Mouse (Mus musculus) midbrain, embryonic 12.5 days (tissue): ENCODE results near the gene Fgr. TPM values are rescaled to one million over a fixed set of nuclear protein-coding genes. Genes with fewer than 3 reads are reported as not detected.
A peak's percentile ranks its signal among the peaks of the same experiment; 100 is the strongest.

Source experiments
- ATAC-seq: fragments of 200-750 bp; cut with Nextera tagmentation; 2 replicates; pipeline ENCODE4 v1.8.0; 2017; ENCODE audit warnings: low read depth, moderate TSS enrichment, moderate library complexity; ENCODE audit not compliant: low FRiP score
- H3K27ac ChIP-seq: fragments of 300-500 bp; sonication (generic); replicated peaks from 2 replicates; pipeline ENCODE4 v1.5.1; 2016; ENCODE audit warnings: mild to moderate bottlenecking
- H3K27me3 ChIP-seq: fragments of 300-500 bp; sonication (generic); 2 replicates; pipeline ENCODE4 v1.6.1; 2016; ENCODE audit warnings: mild to moderate bottlenecking
- H3K36me3 ChIP-seq: fragments of 300-500 bp; sonication (generic); 2 replicates; pipeline ENCODE4 v1.6.1; 2016
- H3K4me1 ChIP-seq: fragments of 300-500 bp; sonication (generic); 2 replicates; pipeline ENCODE4 v1.6.1; 2016
- H3K4me2 ChIP-seq: fragments of 300-500 bp; sonication (generic); replicated peaks from 2 replicates; pipeline ENCODE4 v1.6.1; 2016; ENCODE audit warnings: mild to moderate bottlenecking, moderate library complexity
- H3K4me3 ChIP-seq: fragments of 300-500 bp; sonication (generic); 2 replicates; pipeline ENCODE4 v1.5.1; 2016; ENCODE audit warnings: mild to moderate bottlenecking
- H3K9ac ChIP-seq: fragments of 300-500 bp; sonication (generic); replicated peaks from 2 replicates; pipeline ENCODE4 v1.6.1; 2016; ENCODE audit warnings: mild to moderate bottlenecking, moderate library complexity
- H3K9me3 ChIP-seq: fragments of 300-500 bp; sonication (generic); 2 replicates; pipeline ENCODE4 v1.6.1; 2016; ENCODE audit warnings: mild to moderate bottlenecking
- WGBS: fragments of 180-500 bp; shearing (Covaris S2); methylation state at CpG from one replicate; pipeline ENCODE4 v1.1.7; 2016; 5-methylcytosine and 5-hydroxymethylcytosine counted together
- polyA plus RNA-seq: library from polyadenylated mRNA; unstranded; fragments of >200 nt; fragmentation: Nextera tagmentation; extraction: Ambion mirVana; gene quantifications from 2 replicates; pipeline ENCODE4 v1.2.1, GENCODE M21; 2016

The Fgr gene
- polyA plus RNA-seq, 1 experiment from 2014 or later, result 0.08 TPM

DNA sequence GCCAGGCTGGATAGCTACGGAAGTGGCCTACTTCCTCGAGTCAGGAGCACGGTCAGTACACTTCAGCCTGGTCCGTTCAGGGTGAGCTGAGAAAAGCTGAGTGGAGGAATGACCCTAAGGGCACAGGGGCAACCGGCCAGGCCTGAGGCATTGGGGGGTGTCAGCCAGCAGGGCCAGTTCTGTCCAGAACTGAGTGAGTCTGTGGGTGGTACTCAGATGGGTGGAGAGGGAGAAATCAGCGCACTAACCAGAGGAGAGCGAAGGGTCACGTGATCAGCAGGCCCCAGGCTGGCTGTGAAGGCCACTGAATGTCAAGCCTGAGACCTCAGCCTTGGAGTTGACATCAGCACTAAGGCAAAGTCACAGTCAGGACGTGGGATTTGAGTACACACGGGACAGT, 60.6 kb downstream of the Fgr start:
- Histone ChIP-seq H3K9ac (no peak overlapping the region), H3K27ac (no peak overlapping the region), H3K4me1 (peaks cover 27% of the 10 kb centered on the region), H3K9me3 (no peaks in the 10 kb centered on the region), H3K4me2 (no peak overlapping the region), H3K4me3 (no peak overlapping the region), H3K27me3 (peaks cover 44% of the 10 kb centered on the region), H3K36me3 (no peaks in the 10 kb centered on the region)
- no peak for ATAC-seq
- WGBS, result 86% methylated on average over 10 of the region's 10 CpGs

DNA sequence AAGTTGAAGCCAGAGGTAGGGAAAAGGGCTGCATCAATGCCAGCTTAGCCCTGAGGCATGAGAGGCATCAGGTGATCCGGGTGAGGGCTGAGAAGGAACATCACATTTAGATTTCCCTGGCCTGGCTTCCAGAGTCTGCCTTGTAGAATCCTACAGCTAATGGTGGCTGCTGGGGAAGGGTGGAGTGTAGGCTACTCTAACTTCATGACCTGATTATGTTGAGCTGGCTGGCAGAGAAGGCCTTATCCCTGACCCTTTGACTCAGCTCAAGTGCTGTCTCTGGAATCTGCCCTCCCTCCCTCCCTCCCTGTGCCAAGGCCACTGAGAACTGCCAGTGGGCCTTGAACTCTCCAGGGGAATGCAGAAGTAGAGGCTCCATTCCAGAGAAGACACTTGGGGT, 61.6 kb downstream of the Fgr start:
- ATAC-seq, result no peak
- Histone ChIP-seq H3K9ac (no peak overlapping the region), H3K27ac (no peak overlapping the region), H3K9me3 (no peaks in the 10 kb centered on the region), H3K4me1 (peaks cover 33% of the 10 kb centered on the region), H3K36me3 (no peaks in the 10 kb centered on the region), H3K4me2 (no peak overlapping the region), H3K27me3 (peaks cover 53% of the 10 kb centered on the region), H3K4me3 (no peak overlapping the region)
- WGBS, result 77% methylated on average over 1 of the region's 1 CpGs

DNA sequence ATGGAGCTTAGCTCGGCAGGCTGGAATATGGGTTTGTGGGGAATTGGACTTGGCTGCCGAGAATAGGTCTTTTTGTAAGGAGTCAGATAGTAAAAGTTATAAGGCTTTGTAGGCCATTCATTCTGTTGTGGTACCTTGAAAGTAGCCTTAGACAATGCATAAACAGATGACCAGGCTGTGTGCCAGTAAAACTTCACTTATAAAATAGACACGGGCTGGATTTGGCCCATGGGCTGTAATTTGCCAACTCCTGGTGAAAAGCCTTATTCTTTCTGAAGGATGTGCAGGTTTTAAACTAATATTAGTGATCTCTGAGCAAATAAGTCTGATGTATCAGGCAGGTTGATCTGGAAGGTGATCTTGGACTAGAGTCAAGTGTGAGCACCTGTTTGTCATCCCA, 62.1 kb downstream of the Fgr start:
- Histone ChIP-seq H3K27me3 (peaks cover 58% of the 10 kb centered on the region), H3K9me3 (no peaks in the 10 kb centered on the region), H3K9ac (no peak overlapping the region), H3K36me3 (no peaks in the 10 kb centered on the region), H3K4me2 (no peak overlapping the region), H3K4me1 (peaks cover 37% of the 10 kb centered on the region), H3K4me3 (no peak overlapping the region), H3K27ac (no peak overlapping the region)
- no peak for ATAC-seq
- 88% methylated on average over 3 of the region's 3 CpGs for WGBS

DNA sequence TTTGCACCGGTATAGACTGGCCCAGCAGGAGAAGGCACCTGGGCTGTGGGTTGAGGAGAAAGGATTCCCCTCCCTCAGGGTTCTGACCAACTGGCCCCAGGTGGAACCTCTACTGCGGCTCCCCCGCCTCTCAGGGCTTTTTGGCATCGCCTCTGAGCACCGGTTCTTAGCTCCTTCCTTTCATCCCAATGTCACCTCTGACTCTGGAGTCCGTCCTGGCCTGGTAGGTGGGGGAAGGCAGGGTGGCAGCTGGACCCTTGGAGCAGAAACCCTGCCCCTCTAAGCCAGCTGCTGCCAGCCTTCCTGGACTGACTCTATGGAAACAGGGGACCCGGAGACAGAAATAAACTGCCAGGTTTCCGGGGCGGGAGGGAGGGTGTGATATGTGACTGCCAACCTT, 63.4 kb downstream of the Fgr start:
- WGBS, result 50% methylated on average over 9 of the region's 9 CpGs
- no peak for ATAC-seq
- H3K4me3 ChIP-seq, result no peak overlapping the region
- H3K4me2 ChIP-seq, result no peak overlapping the region
- peaks cover 50% of the 10 kb centered on the region for H3K4me1 ChIP-seq
- H3K27me3 ChIP-seq, result peaks cover 72% of the 10 kb centered on the region
- H3K27ac ChIP-seq, result no peak overlapping the region
- H3K9ac ChIP-seq, result no peak overlapping the region; the same call in 1 of the 2 replicates
- H3K36me3 ChIP-seq, result no peaks in the 10 kb centered on the region
- H3K9me3 ChIP-seq, result no peaks in the 10 kb centered on the region

DNA sequence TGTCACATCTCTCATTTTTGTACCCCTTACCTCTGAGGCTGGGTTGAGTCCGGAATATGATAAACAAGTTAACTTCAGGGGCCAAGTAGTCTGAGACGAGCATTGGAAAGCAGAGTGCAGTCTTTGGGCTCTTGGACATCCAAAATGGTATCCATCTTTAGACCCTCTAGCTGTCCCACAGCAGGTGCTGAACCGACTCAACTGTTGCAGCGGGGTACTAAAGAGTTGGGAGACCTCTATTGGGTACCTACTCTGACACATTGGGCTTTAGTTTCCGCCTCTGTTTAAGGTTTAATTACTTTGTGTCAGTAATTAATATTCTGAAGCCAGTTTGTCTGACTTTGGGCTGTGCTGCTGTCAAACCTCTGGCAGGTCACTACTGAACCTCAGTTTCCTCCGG, 63.9 kb downstream of the Fgr start:
- H3K27me3 ChIP-seq, result peaks cover 72% of the 10 kb centered on the region
- H3K36me3 ChIP-seq, result no peaks in the 10 kb centered on the region
- H3K4me1 ChIP-seq, result peaks cover 55% of the 10 kb centered on the region
- no peaks in the 10 kb centered on the region for H3K9me3 ChIP-seq
- no peak for ATAC-seq
- H3K4me2 ChIP-seq, result peak overlapping the region; percentile 79
- H3K4me3 ChIP-seq, result no peak overlapping the region
- no peak overlapping the region for H3K9ac ChIP-seq
- no peak overlapping the region for H3K27ac ChIP-seq
- WGBS, result 25% methylated on average over 6 of the region's 6 CpGs

DNA sequence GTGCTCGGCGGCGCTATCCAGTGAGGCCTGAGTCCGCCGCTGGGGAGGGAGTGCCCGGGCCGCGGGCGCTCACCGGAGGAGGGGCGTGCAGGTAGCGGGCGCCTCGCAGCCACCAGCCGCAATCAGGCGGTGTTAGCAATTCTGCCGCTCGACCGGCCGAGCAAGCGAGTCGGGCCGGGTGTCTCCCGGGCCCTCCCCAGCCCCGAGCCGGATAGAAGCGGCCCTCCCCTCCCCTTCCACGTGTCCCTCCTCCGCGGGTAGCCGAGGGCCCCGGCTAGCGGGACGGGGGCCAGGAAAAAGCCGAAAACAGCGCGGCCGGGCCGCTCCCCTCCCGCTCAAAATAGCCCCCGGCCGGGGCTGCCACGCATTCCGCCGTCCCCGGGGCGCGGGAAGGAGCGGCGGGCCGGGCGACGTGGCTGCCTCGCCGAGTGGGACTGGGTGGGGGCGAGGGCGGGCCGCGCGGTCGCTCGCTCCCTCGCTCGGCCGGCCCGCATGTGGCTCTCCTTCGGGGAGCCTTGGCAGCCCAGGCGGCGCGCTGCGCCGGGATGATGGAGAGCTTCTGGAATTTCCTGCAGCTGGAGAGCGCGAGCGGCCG, 64.7 kb downstream of the Fgr start:
- no peaks in the 10 kb centered on the region for H3K36me3 ChIP-seq
- peak; percentile 39; the same call in 1 of the 2 replicates for ATAC-seq
- H3K27ac ChIP-seq, result peak overlapping the region; percentile 50
- H3K9ac ChIP-seq, result peak overlapping the region; percentile 70
- H3K4me1 ChIP-seq, result peaks cover 63% of the 10 kb centered on the region
- peak overlapping the region; percentile 46 for H3K4me3 ChIP-seq
- under 1% methylated on average over 62 of the region's 76 CpGs for WGBS
- peak overlapping the region; percentile 79 for H3K4me2 ChIP-seq
- H3K27me3 ChIP-seq, result peaks cover 72% of the 10 kb centered on the region
- H3K9me3 ChIP-seq, result no peaks in the 10 kb centered on the region

DNA sequence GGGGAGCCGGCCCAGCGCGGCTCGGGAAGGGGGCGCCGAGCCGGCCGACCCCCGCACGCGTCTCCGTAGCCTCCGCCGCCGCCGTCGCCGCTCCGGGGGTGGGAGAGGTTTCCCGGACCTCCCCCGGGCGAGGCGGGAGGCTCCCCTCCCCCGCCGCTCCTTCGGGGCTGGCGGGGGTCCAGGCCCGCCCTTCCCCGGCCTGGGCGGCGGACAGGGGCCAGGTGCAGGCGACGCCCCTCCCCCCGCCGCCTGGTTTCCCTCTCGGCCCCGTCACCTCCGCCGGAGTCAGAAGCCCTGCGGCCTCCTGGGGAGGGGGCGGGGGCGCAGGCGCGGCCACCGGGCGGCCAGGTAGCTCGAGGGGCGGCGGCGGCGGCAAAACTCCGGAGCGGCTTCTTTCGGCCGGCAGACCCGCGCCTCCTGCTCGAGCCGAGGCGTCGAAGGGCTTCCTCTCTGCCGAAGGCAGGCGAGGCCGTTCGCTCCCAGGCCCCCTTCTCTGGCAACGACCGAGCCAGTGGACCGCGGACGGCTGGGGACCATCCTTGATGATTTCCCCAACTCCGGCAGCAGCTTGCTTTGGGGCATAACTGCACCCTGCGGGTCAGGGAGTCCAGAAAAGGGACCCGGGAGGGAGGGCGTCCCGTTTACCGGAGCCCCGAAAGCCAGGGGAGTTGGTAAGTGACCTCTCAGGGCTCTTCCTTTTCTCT, 65.4 kb downstream of the Fgr start:
- ATAC-seq, result no peak
- peak overlapping the region; percentile 50 for H3K27ac ChIP-seq
- peak overlapping the region; percentile 79 for H3K4me2 ChIP-seq
- peak overlapping the region; percentile 70 for H3K9ac ChIP-seq
- H3K4me3 ChIP-seq, result peak overlapping the region; percentile 46
- no peaks in the 10 kb centered on the region for H3K36me3 ChIP-seq
- no peaks in the 10 kb centered on the region for H3K9me3 ChIP-seq
- peaks cover 72% of the 10 kb centered on the region for H3K27me3 ChIP-seq
- under 1% methylated on average over 59 of the region's 77 CpGs for WGBS
- H3K4me1 ChIP-seq, result peaks cover 70% of the 10 kb centered on the region

DNA sequence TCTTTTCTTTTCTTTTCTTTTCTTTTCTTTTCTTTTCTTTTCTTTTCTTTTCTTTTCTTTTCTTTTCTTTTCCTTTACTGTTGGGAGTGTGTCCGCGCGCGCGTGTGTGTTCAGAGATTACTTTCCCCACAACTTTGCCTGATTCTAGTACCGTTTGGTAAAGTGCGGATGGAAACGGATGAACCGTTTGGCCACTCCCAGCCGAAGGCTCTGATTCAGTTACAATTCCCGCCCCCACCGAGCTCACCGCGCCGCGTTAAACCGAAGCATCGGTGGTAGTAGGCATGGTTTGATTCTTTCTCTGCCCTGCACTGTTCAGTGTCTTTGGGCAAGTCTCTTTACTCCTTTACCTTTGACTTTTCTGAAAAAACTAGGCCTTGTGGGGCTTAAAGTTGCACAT, 65.9 kb downstream of the Fgr start:
- H3K9me3 ChIP-seq, result no peaks in the 10 kb centered on the region

DNA sequence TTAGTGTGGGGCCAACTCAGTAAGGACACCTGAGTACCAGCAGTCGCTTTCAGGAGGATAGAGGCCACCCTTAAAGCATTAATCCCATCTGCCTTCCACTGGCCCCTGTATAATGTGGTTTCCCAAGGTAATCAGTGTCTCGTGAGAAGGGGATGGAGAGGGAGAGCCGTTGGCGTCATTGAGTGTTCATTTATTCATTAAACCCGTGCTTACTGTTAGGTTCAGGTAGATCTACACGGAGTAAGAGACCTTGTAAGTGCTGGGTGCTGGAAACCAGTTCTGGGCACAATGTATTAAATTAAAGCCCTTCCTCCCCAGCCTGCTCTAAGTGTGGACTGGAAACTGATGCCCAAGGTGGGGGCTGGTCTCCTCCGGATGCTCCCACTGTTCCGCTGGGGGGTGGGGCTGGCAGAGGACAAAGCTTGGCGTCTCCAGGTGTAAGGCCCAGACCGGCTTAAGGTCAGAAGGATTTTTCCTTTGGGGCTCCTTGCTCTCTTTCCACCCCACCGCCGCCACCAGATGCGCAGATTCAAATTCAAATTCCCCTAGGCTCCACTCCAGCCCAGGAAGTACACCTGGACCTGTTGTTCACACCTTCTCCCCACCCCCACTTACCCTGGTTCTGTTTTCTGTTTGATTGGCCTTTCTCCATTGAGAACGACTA, 66.5 kb downstream of the Fgr start:
- H3K27ac ChIP-seq, result no peak overlapping the region
- no peak for ATAC-seq
- no peaks in the 10 kb centered on the region for H3K9me3 ChIP-seq
- peaks cover 81% of the 10 kb centered on the region for H3K4me1 ChIP-seq
- H3K4me2 ChIP-seq, result 0 out of 2 replicates have a peak overlapping the region, but pooled peaks have one; percentile 11
- H3K4me3 ChIP-seq, result no peak overlapping the region
- H3K9ac ChIP-seq, result no peak overlapping the region
- peaks cover 74% of the 10 kb centered on the region for H3K27me3 ChIP-seq
- WGBS, result 33% methylated on average over 14 of the region's 14 CpGs
- no peaks in the 10 kb centered on the region for H3K36me3 ChIP-seq

More for the DNA sequence above, 65.9 kb downstream of the Fgr start:
- Histone ChIP-seq H3K27me3 (peaks cover 75% of the 10 kb centered on the region), H3K27ac (no peak overlapping the region), H3K4me3 (no peak overlapping the region), H3K36me3 (no peaks in the 10 kb centered on the region), H3K9ac (no peak overlapping the region), H3K4me1 (peaks cover 75% of the 10 kb centered on the region), H3K4me2 (peak overlapping the region; percentile 79)
- ATAC-seq, result no peak
- WGBS, result 3% methylated on average over 18 of the region's 18 CpGs

DNA sequence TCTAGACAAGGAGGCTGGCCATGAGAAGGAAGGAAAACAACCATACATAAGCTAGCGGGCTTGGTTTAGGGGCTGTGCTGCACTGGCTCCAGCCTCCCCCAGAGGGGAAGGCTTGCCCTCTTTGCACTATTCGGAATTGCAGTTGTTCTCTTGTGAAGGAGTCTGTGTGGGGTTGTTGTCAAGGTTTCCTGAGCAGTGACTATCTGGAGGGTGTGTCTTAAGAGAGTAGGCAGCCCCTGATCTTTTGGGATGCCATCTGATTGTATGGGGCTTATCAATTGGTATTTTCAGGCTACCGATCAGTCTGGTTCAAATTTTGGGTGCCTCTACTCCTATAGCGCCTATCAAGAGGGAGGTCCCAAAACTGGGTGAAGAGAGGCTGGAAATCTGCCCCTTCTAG, 68.3 kb downstream of the Fgr start:
- Histone ChIP-seq H3K36me3 (no peaks in the 10 kb centered on the region), H3K4me2 (peak overlapping the region; percentile 44), H3K9ac (no peak overlapping the region), H3K4me1 (peaks cover 98% of the 10 kb centered on the region), H3K9me3 (no peaks in the 10 kb centered on the region), H3K27ac (peak overlapping the region; percentile 89), H3K4me3 (no peak overlapping the region), H3K27me3 (peaks cover 56% of the 10 kb centered on the region)
- 19% methylated on average over 4 of the region's 4 CpGs for WGBS
- ATAC-seq, result no peak

DNA sequence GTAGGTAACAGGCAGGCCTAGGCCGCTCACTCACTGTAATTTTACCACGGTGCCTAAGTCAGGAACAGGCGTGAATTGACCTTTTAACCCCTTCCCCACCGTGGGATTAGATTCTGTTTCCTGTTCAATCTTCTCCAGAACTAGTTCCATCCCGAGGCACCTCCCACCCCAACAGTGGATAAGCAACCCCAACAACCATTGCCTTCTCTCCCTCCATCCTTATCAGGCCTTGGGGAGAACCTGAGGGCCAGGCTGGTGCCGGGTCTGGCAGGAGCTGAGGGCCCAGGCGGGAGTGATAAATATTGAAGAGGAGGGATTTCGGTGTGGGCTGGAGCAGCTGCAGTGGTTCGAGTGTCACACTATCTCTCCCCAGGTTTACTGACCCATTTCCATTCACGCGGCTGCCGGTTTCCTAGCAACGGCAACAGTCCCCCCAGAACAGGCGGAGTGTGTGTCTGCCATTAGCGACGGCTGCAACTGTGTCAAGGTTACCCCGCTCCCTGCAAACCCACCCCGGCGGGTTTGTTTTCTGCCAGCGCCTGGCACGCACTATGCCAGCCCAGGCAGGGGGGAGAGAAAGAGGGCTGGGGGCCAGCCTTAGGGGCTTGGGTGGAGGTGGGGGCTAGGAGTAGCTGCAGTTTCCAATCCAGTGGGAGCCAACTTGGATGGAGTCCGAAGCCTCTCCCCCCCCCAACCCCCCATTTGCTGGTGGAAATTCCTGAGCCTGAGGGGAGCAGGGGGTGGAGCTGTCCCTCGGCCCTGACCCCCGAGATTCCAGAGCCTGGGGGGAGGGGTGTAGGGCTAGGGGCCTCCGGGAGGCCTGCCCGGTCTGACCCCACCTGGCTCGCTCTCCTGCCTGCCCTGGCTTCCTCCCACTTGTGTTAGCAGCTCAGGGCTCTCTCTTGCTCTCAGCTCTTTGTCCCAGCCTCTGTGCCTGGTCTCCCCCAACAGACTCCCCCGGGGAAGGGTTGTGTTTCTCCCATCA, 69.0 kb downstream of the Fgr start:
- Histone ChIP-seq H3K4me3 (0 out of 2 replicates have a peak overlapping the region, but pooled peaks have one; percentile 2), H3K27me3 (peaks cover 49% of the 10 kb centered on the region), H3K4me1 (peaks cover 98% of the 10 kb centered on the region), H3K4me2 (peak overlapping the region; percentile 44), H3K9ac (peak overlapping the region; percentile 39), H3K27ac (peak overlapping the region; percentile 89), H3K9me3 (no peaks in the 10 kb centered on the region), H3K36me3 (no peaks in the 10 kb centered on the region)
- peak; percentile 58 for ATAC-seq
- WGBS, result 2% methylated on average over 28 of the region's 28 CpGs
